15 mouse cellular contexts compared by ENCODE assay signal in the genomic region with DNA sequence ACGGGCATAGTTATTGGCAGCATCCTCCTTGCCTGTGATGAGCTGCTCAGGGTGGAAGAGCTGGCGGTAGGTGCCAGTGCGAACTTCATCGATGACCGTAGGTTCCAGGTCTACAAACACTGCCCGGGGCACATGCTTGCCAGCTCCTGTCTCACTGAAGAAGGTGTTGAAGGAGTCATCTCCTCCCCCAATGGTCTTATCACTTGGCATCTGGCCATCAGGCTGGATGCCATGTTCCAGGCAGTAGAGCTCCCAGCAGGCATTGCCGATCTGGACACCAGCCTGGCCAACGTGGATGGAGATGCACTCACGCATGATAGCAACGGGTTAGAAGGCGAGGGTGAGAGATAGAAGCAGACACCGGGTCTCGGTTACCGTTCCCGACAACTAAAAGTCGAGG. TPM values are rescaled to one million over a fixed set of nuclear protein-coding genes. Genes with fewer than 3 reads are reported as not detected.
DNase-seq lines count a peak whose midpoint lies in the region; TF ChIP-seq lines count a peak whose summit lies in the region.
"Not testable (repeated sequence)": the region's sequence is repeated elsewhere in the genome, so short reads cannot be mapped to it uniquely, and the experiment has no call there.
"Had no signal": no experiment of that assay in that cellular context is flagged by ENCODE, and none has a peak within 500 bp of the region (broad histone marks: within the 10 kb centered on the region; RNA-seq: fewer than 3 reads in every experiment).

No protein-coding gene starts in this region.

- not testable (repeated sequence) for H3K27ac ChIP-seq in liver, adult 2 months (replicated peaks; ENCODE audit: insufficient read depth, low read depth, low read length)

- intact Hi-C loops in heart, postnatal 10 days (cut with DNase I); heart, postnatal 36 days (cut with DNase I): not testable (repeated sequence)

- TF ChIP-seq CTCF in liver, adult 2 months (IDR thresholded peaks at IDR 0.05; ENCODE audit: low read depth, low read length), result not testable (repeated sequence)

- not testable (repeated sequence) for H3K36me3 ChIP-seq in liver, adult 2 months (ENCODE audit: control insufficient read depth, insufficient read depth, low read length)

- H3K4me1 ChIP-seq in liver, adult 2 months (ENCODE audit: control insufficient read depth, insufficient read depth, low read length), result not testable (repeated sequence)

- not testable (repeated sequence) for H3K9ac ChIP-seq in liver, adult 2 months (ENCODE audit: low read depth, low read length)

- not testable (repeated sequence) for H3K79me2 ChIP-seq in liver, adult 2 months (ENCODE audit: control insufficient read depth, insufficient read depth, low read length)

- peak; percentile 23 to 31 for DNase-seq in cerebellum, postnatal 14 days
- DNase-seq in heart, adult 18-20 months, result peak; percentile 58 to 63
- DNase-seq in heart, adult 8-10 months (ENCODE audit: low spot score), result peak; percentile 22
- peak; percentile 66 to 71 for DNase-seq in heart, postnatal 10 days
- DNase-seq in heart, postnatal 36 days, result peak; percentile 27 to 43
- DNase-seq in liver, adult 2 months (ENCODE audit: extremely low read depth, low read depth, low spot score), result peak; percentile 47

- not testable (repeated sequence) for H3K27me3 ChIP-seq in liver, adult 2 months (ENCODE audit: control insufficient read depth, insufficient read depth, low read length)

- WGBS in liver, adult 2 months, result 84% methylated on average over 15 of the region's 16 CpGs

- not testable (repeated sequence) for H3K4me3 ChIP-seq in liver, adult 2 months (ENCODE audit: insufficient read depth, low read depth, low read length)

- not testable (repeated sequence) for TF ChIP-seq POLR2A in liver, adult 2 months (IDR thresholded peaks at IDR 0.05; ENCODE audit: extremely low read depth, insufficient read depth, low read length)

RNA-seq across cellular contexts. Expression of a gene that starts 23.2 kb away (rescaled TPM):
- under 1 TPM; 0.25 to 0.28 TPM for total RNA-seq in heart, adult 18-20 months (2021)
- under 1 TPM in 3 of 4 experiments, not detected in 1; 0.16 to 0.35 (median 0.17) TPM for total RNA-seq in heart, adult 8-10 months (2022)
- total RNA-seq in heart, postnatal 10 days (2021), result not detected
- total RNA-seq in heart, postnatal 36 days (2021), result not detected
- total RNA-seq in liver, adult 2 months (2014; rRNA removed), result 0.07 and 0.09 TPM in 2 replicates
- not detected in 2 replicates for polyA plus RNA-seq in liver, adult 2 months (2012; rRNA removed)
- total RNA-seq: adrenal gland, adult 2 months; adrenal gland, postnatal 25 days; common myeloid progenitor, adult 5-6 weeks; MEL had no signal
- polyA plus RNA-seq: C2C12; erythroblast, embryonic 14.5 days; forebrain, embryonic 10.5 days; forebrain, embryonic 12.5 days; forebrain, embryonic 16.5 days had no signal
